Mouse (Mus musculus) left cerebral cortex, adult 11 months (tissue): Measurements from ENCODE around the gene Mex3a.
"Not testable (repeated sequence)": the region's sequence is repeated elsewhere in the genome, so short reads cannot be mapped to it uniquely, and the experiment has no call there.

Experiments
- DNase-seq: peaks from one replicate; pipeline ENCODE4 v3.0.0; 2022; ENCODE audit warnings: low spot score

Mex3a gene

DNA sequence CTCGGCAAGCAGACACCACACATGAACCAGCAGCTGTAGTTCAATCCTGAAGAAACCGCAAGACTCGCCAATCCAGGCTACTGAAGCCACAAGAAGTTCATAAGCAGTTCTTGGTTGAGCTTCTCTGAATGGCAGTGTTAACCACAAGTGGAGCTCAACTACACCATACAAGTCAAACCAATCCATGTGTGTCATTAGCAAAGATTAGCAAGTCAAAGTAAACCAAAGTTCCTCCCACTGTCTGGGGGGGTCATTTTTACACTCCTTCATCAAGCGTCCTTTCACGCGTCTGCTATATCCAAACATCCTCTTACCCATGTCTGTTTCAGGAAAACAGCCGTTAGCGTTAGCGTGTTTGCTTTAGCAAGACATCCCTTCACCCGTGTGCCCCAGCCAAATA is 38.1 kb downstream of the Mex3a start:
- no peak for DNase-seq

GRCm38 (mm10) chr3:88571856-88572255 is 39.7 kb downstream of the Mex3a start:
- no peak for DNase-seq

GRCm38 (mm10) chr3:88572835-88573234 is 40.6 kb downstream of the Mex3a start:
- DNase-seq = no peak

GRCm38 (mm10) chr3:88573810-88574209 is 41.6 kb downstream of the Mex3a start:
- no peak for DNase-seq

GRCm38 (mm10) chr3:88575540-88575939 is 43.3 kb downstream of the Mex3a start, which contains the start of gene Ssr2:
Ssr2 (plus strand) TSS chr3:88575876.
- no peak for DNase-seq

GRCm38 (mm10) chr3:88577846-88578245 is 45.7 kb downstream of the Mex3a start:
- DNase-seq = not testable (repeated sequence)

DNA sequence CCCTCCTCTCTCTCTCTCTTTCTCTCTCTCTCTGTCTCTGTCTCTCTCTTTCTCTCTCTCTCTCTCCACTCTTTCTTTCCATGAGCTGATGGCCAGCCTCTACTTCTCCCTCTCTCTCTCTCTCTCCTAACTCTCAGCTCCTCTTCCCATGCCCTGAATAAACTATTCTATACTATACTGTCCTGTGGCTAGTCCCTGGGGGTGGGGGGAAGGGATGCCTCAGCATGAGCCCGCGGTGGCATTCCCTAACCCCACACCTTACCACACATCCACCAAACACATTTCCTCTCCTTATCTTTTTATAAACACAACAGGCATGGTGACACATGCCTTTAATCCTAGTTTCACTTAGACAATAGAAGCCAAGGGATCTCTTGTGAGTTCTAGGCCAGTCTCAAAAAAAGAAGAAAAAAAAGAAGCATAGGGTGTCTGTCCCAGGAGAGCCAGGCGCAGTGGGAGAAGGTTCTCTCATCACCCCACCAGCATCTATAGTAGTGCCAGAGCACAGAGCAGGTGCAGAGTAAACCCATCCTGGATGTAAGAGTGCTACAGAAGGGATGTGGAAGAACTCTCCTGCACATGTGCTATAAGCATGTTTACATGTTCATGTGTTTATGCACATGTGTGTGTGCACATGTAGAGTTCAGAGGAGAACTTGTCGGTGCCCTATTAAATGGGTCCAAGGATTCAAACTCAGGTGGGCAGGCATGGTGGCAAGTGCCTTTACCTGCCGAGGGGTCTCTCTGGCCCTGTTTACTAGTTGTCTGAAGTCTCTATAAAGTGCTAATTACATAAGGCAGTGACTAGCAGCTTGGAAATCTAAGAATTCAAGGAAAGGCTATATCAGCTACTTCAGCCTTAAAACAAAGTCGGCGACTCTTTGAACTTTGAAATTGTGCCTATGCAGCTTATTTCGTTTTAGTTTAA is 46.6 kb downstream of the Mex3a start:
- no peak for DNase-seq

- peak; percentile 72 for DNase-seq
Observed at GRCm38 (mm10) chr3:88579454-88580117, 47.4 kb downstream of the Mex3a start.

DNA sequence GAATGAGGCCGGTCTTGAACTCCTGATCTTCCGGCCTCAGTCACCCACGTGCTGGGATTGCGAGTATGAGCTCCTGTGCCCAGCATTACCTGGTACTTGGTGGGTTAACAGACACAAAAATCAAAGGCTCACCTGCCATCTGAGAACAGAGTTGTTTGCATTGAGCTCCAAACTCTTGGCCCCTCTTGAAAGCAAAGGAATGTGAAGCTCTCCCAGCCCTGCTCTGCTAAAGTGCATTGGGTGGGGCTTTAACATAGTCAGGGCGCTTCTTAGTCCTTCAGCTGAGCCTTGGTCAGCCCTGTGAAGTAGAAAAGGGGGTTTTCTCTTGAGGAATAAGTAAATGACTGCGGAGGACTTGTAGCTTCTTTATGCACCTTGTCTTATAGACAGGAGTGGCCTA is 53.6 kb downstream of the Mex3a start:
- no peak for DNase-seq

DNA sequence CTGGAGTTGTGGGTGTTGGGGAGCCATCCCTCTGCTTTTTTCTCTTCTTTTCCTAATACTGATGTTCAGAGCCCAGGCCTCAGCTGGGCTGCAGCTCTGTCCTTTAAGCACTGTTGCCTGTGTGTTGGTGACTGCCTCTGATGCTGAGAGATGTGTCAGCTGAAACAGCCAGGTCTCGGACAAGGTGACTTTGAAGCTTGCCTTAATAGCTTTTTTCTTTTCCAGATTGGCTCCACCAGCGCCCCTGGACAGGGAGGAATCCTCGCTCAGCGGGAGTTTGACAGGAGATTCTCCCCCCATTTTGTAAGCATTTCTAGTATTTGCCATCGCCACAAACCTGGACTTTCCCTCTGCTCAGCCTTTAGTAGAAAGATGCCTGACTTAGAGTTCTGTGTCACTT is 54.4 kb downstream of the Mex3a start:
- DNase-seq = no peak

GRCm38 (mm10) chr3:88590246-88590645 is 58.1 kb downstream of the Mex3a start:
- no peak for DNase-seq
